Mouse (Mus musculus) stomach, postnatal 0 days (tissue): Measurements from ENCODE around the gene Abhd2.

Experiments used
- CTCF ChIP-seq: IDR thresholded peaks from 2 replicates; pipeline ENCODE4 v1.5.1; 2016; ENCODE audit warnings: antibody characterized with exemption, low read depth, mild to moderate bottlenecking, moderate library complexity
- EP300 ChIP-seq: optimal IDR thresholded peaks from 2 replicates; pipeline ENCODE3; 2016; ENCODE audit warnings: antibody characterized with exemption

DNA sequence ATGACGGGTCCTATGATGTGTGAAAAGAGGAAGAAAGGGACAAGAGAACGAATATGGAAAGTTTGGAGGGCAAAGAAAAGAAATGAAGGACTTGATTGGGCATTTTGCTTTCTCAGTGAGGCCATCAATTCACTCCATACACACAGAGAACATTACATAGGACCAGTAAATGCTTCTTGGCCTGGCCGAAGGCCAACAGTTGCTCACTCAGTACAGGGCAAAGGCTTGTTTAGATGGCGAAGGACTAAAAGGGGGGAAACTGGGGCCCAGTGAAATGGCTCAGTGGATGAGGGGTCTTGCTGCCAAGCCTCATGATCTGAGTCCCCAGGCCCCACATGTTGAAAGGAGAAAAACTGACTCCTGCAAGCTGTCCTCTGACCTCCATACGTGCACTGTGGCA lies 46.8 kb upstream of the Abhd2 start:
- no peak for TF ChIP-seq CTCF
- no peak for TF ChIP-seq EP300
